Mouse (Mus musculus): Measurements from ENCODE around the gene Phf21a. TPM values are rescaled to one million over a fixed set of nuclear protein-coding genes. Genes with fewer than 3 reads are reported as not detected.
A peak's percentile ranks its signal among the peaks of the same experiment; 100 is the strongest.

Gene Phf21a
- polyA plus RNA-seq, 1 experiment from 2014 or later: 2.4 TPM

MicroRNA genes within 50 kb of the gene (microRNA counts, 519-probe panel; counts per million panel counts)
- 5,321 counts per million, percentile 57 among the panel's probes with 10 or more counts for microRNA mmu-miR-1955

Small RNAs within 50 kb of the gene (microRNA-seq; reads per million reads assigned to microRNA genes)
- gene Mir1955 (37.0 reads per million, percentile 40 among the genes with 10 or more reads in this experiment), gene Mir7000 (not detected)

Other genes starting within 250 kb of the Phf21a start
- 0.07 and 0.09 TPM in 2 replicates for gene Chrm4, start 165.9 kb upstream of the Phf21a start, polyA plus RNA-seq (2015; fragmentation: Nextera tagmentation; extraction: Ambion mirVana)
- gene Mdk, start 160.8 kb upstream of the Phf21a start, polyA plus RNA-seq (2015; fragmentation: Nextera tagmentation; extraction: Ambion mirVana): 50.1 and 52.2 TPM in 2 replicates
- gene Gm9821, start 147.4 kb upstream of the Phf21a start, polyA plus RNA-seq (2015; fragmentation: Nextera tagmentation; extraction: Ambion mirVana): 0.80 and 0.89 TPM in 2 replicates
- gene Dgkz, start 117.3 kb upstream of the Phf21a start, polyA plus RNA-seq (2015; fragmentation: Nextera tagmentation; extraction: Ambion mirVana): 24.7 and 28.0 TPM in 2 replicates
- gene Creb3l1, start 68.6 kb upstream of the Phf21a start, polyA plus RNA-seq (2015; fragmentation: Nextera tagmentation; extraction: Ambion mirVana): 1.1 and 1.4 TPM in 2 replicates